Mouse (Mus musculus) midbrain, embryonic 13.5 days (tissue): ENCODE data around the gene Hoxc12. TPM values are rescaled to one million over a fixed set of nuclear protein-coding genes. Genes with fewer than 3 reads are reported as not detected.

Experiments used
- ATAC-seq: fragments of 200-750 bp; cut with Nextera tagmentation; 2 replicates; pipeline ENCODE4 v1.8.0; 2017; ENCODE audit warnings: mild to moderate bottlenecking, moderate TSS enrichment, moderate library complexity
- H3K27ac ChIP-seq: fragments of 300-500 bp; sonication (generic); 2 replicates; pipeline ENCODE4 v1.5.1; 2015; ENCODE audit warnings: inconsistent platforms, mild to moderate bottlenecking, moderate library complexity
- H3K27me3 ChIP-seq: fragments of 300-500 bp; sonication (generic); 2 replicates; pipeline ENCODE4 v1.6.1; 2015; ENCODE audit warnings: mild to moderate bottlenecking, inconsistent platforms
- H3K36me3 ChIP-seq: fragments of 300-500 bp; sonication (generic); 2 replicates; pipeline ENCODE4 v1.6.1; 2015; ENCODE audit warnings: mild to moderate bottlenecking, inconsistent platforms
- H3K4me1 ChIP-seq: fragments of 300-500 bp; sonication (generic); replicated peaks from 2 replicates; pipeline ENCODE4 v1.6.1; 2015; ENCODE audit warnings: inconsistent platforms
- H3K4me2 ChIP-seq: fragments of 300-500 bp; sonication (generic); replicated peaks from 2 replicates; pipeline ENCODE4 v1.6.1; 2015; ENCODE audit warnings: moderate library complexity, mild to moderate bottlenecking, inconsistent platforms
- H3K4me3 ChIP-seq: fragments of 300-500 bp; sonication (generic); replicated peaks from 2 replicates; pipeline ENCODE4 v1.5.1; 2015; ENCODE audit warnings: mild to moderate bottlenecking, inconsistent platforms
- H3K9ac ChIP-seq: fragments of 300-500 bp; sonication (generic); replicated peaks from 2 replicates; pipeline ENCODE4 v1.6.1; 2015; ENCODE audit warnings: mild to moderate bottlenecking, inconsistent platforms
- H3K9me3 ChIP-seq: fragments of 300-500 bp; sonication (generic); 2 replicates; pipeline ENCODE4 v1.6.1; 2016; ENCODE audit warnings: mild to moderate bottlenecking, inconsistent platforms
- WGBS: fragments of 180-500 bp; shearing (Covaris S2); methylation state at CpG from one replicate; pipeline ENCODE4 v1.1.7; 2015; 5-methylcytosine and 5-hydroxymethylcytosine counted together
- polyA plus RNA-seq: library from polyadenylated mRNA; unstranded; fragments of >200 nt; fragmentation: Nextera tagmentation; extraction: Ambion mirVana; gene quantifications from 2 replicates; pipeline ENCODE4 v1.2.1, GENCODE M21; 2015

Hoxc12 gene
- polyA plus RNA-seq, 1 experiment from 2014 or later: not detected

- H3K9ac ChIP-seq: no peak overlapping the region
- no peaks in the 10 kb centered on the region for H3K9me3 ChIP-seq
- no peak for ATAC-seq
- H3K4me2 ChIP-seq: no peak overlapping the region
- peaks cover 99% of the 10 kb centered on the region for H3K27me3 ChIP-seq
- 18% methylated on average over 1 of the region's 1 CpGs for WGBS
- H3K27ac ChIP-seq: no peak overlapping the region
- H3K4me1 ChIP-seq: peaks cover 5% of the 10 kb centered on the region
- H3K4me3 ChIP-seq: no peak overlapping the region
- H3K36me3 ChIP-seq: no peaks in the 10 kb centered on the region
These were observed 32.7 kb downstream of the Hoxc12 start for GRCm38 (mm10) chr15:102969296-102969695.

GRCm38 (mm10) chr15:102970740-102971139 is 34.2 kb downstream of the Hoxc12 start:
- Histone ChIP-seq H3K27me3 (peaks cover 99% of the 10 kb centered on the region), H3K4me2 (no peak overlapping the region), H3K36me3 (no peaks in the 10 kb centered on the region), H3K9ac (no peak overlapping the region), H3K27ac (no peak overlapping the region), H3K9me3 (no peaks in the 10 kb centered on the region), H3K4me1 (peaks cover 5% of the 10 kb centered on the region), H3K4me3 (no peak overlapping the region)
- under 1% methylated on average over 12 of the region's 12 CpGs for WGBS
- ATAC-seq: no peak

GRCm38 (mm10) chr15:102972254-102972653 is 35.7 kb downstream of the Hoxc12 start:
- WGBS: under 1% methylated on average over 21 of the region's 21 CpGs
- ATAC-seq: no peak
- Histone ChIP-seq H3K4me3 (no peak overlapping the region), H3K27ac (no peak overlapping the region), H3K9me3 (no peaks in the 10 kb centered on the region), H3K4me2 (no peak overlapping the region), H3K9ac (no peak overlapping the region), H3K27me3 (peaks cover 99% of the 10 kb centered on the region), H3K36me3 (no peaks in the 10 kb centered on the region), H3K4me1 (no peaks in the 10 kb centered on the region)

DNA sequence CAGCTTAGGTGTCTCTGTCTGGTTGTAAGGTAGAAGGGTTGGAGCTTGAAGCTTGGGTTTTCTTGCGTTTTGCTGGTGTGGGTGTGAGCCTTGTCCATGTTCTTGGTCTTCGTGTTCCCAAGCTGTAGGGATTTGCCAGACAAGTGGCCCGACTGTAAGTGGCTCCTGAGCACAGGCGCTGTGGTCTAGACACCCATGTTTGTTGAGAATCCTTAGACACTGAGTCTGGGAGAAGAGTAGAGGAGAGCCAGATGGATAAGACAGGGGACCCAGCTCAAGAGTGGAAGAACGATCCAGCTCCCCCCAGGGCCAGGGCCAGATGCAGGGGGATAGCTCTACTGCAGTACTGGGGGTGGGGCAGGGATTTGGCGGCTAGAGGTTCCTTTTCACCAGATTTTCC is 36.2 kb downstream of the Hoxc12 start:
- ATAC-seq: no peak
- H3K4me2 ChIP-seq: no peak overlapping the region
- no peak overlapping the region for H3K27ac ChIP-seq
- no peaks in the 10 kb centered on the region for H3K4me1 ChIP-seq
- no peak overlapping the region for H3K9ac ChIP-seq
- H3K36me3 ChIP-seq: no peaks in the 10 kb centered on the region
- 2% methylated on average over 6 of the region's 6 CpGs for WGBS
- H3K4me3 ChIP-seq: no peak overlapping the region
- H3K27me3 ChIP-seq: peaks cover 99% of the 10 kb centered on the region
- H3K9me3 ChIP-seq: no peaks in the 10 kb centered on the region

DNA sequence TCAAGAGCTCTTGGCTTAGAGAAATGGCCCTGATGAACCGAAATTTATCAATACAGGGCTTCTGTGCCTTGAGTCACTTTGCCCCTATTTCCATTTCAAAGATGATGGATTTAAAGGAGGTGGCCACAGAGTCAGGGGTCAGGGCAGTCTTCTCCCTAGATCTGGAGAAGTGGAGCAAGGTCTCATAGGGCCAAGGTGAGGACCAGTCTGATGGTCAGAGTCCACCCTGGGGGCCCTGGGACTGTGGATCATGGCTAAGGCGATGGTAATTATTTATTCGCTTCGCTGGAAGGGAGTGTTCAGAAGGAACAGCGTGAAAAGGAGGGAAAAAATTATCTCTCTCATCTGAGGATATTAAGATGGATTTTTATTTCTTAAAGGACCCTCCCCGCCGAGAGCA is 38.5 kb downstream of the Hoxc12 start:
- Histone ChIP-seq H3K9me3 (no peaks in the 10 kb centered on the region), H3K9ac (no peak overlapping the region), H3K27me3 (peaks cover 100% of the 10 kb centered on the region), H3K4me2 (no peak overlapping the region), H3K27ac (no peak overlapping the region), H3K4me3 (no peak overlapping the region), H3K4me1 (no peaks in the 10 kb centered on the region), H3K36me3 (no peaks in the 10 kb centered on the region)
- ATAC-seq: no peak
- WGBS: 5% methylated on average over 7 of the region's 7 CpGs

GRCm38 (mm10) chr15:102975688-102976111 is 39.1 kb downstream of the Hoxc12 start:
- Histone ChIP-seq H3K36me3 (no peaks in the 10 kb centered on the region), H3K4me3 (no peak overlapping the region), H3K4me2 (no peak overlapping the region), H3K27me3 (peaks cover 100% of the 10 kb centered on the region), H3K27ac (no peak overlapping the region), H3K9ac (no peak overlapping the region), H3K9me3 (no peaks in the 10 kb centered on the region), H3K4me1 (no peaks in the 10 kb centered on the region)
- under 1% methylated on average over 21 of the region's 21 CpGs for WGBS
- ATAC-seq: no peak

- no peak within 1 kb of the TSS for H3K4me2 ChIP-seq
- H3K4me3 ChIP-seq: no peak within 1 kb of the TSS
- H3K27ac ChIP-seq: no peak within 1 kb of the TSS
- ATAC-seq: no peak
- no peaks in the 10 kb centered on the region for H3K9me3 ChIP-seq
- no peaks in the 10 kb centered on the region for H3K4me1 ChIP-seq
- WGBS: 2% methylated on average over 17 of the region's 20 CpGs
- peaks cover 100% of the 10 kb centered on the region for H3K27me3 ChIP-seq
- no peaks in the 10 kb centered on the region for H3K36me3 ChIP-seq
- H3K9ac ChIP-seq: no peak within 1 kb of the TSS
These were observed 39.6 kb downstream of the Hoxc12 start, which contains the start of gene Hoxc9 for GRCm38 (mm10) chr15:102976171-102976570. Gene Hoxc9, plus strand, starts transcription at chr15:102976439.

GRCm38 (mm10) chr15:102976631-102977422 is 40.3 kb downstream of the Hoxc12 start:
- H3K9me3 ChIP-seq: no peaks in the 10 kb centered on the region
- H3K36me3 ChIP-seq: no peaks in the 10 kb centered on the region
- peaks cover 100% of the 10 kb centered on the region for H3K27me3 ChIP-seq
- under 1% methylated on average over 37 of the region's 37 CpGs for WGBS
- H3K27ac ChIP-seq: no peak overlapping the region
- no peak overlapping the region for H3K4me3 ChIP-seq
- no peak overlapping the region for H3K4me2 ChIP-seq
- no peak for ATAC-seq
- no peak overlapping the region for H3K9ac ChIP-seq
- H3K4me1 ChIP-seq: peaks cover 4% of the 10 kb centered on the region; the same call in 1 of the 2 replicates

DNA sequence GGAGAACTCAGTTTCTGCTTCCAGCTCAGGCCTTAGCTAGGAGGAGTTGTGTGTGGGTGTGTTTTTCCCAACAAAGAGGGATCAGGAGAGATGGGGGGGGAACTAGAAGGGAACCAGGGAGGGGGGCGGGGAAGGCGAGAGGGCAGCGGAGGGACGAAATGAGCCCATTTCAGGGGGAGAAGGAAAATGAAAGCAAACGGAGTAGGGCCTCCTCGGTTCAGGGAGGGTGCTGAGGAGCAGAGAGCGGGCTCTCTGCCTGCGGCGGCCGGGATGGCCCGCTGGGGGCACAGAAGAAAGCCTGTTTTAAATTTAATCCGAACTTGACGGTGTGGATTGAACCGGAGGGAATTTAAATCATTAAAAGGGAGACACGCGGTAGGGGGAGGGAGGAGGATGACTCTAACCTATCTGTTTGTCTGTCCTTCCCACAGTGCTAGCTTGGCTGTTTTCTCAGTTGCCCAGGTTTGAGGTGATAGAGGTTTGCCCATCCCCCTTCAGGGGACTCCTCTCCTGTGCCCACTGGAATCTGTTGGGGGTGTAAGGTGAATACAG is 40.9 kb downstream of the Hoxc12 start:
- ATAC-seq: no peak

GRCm38 (mm10) chr15:102978615-102979515 is 42.3 kb downstream of the Hoxc12 start:
- ATAC-seq: no peak
- Histone ChIP-seq H3K4me3 (no peak overlapping the region), H3K4me2 (no peak overlapping the region), H3K9ac (no peak overlapping the region), H3K9me3 (no peaks in the 10 kb centered on the region), H3K4me1 (peaks cover 7% of the 10 kb centered on the region; the same call in 1 of the 2 replicates), H3K27me3 (peaks cover 100% of the 10 kb centered on the region), H3K36me3 (no peaks in the 10 kb centered on the region), H3K27ac (no peak overlapping the region)
- 2% methylated on average over 13 of the region's 13 CpGs for WGBS

More for the DNA sequence above, 40.9 kb downstream of the Hoxc12 start:
- H3K27ac ChIP-seq: no peak overlapping the region
- H3K4me1 ChIP-seq: peaks cover 7% of the 10 kb centered on the region; the same call in 1 of the 2 replicates
- no peak overlapping the region for H3K4me3 ChIP-seq
- no peak overlapping the region for H3K9ac ChIP-seq
- WGBS: under 1% methylated on average over 16 of the region's 16 CpGs
- no peak overlapping the region for H3K4me2 ChIP-seq
- peaks cover 100% of the 10 kb centered on the region for H3K27me3 ChIP-seq
- H3K36me3 ChIP-seq: no peaks in the 10 kb centered on the region
- H3K9me3 ChIP-seq: no peaks in the 10 kb centered on the region

GRCm38 (mm10) chr15:102979936-102980335 is 43.4 kb downstream of the Hoxc12 start:
- no peaks in the 10 kb centered on the region for H3K36me3 ChIP-seq
- H3K4me1 ChIP-seq: peaks cover 7% of the 10 kb centered on the region; the same call in 1 of the 2 replicates
- no peaks in the 10 kb centered on the region for H3K9me3 ChIP-seq
- no peak for ATAC-seq
- H3K27me3 ChIP-seq: peaks cover 100% of the 10 kb centered on the region
- H3K4me2 ChIP-seq: no peak overlapping the region
- no peak overlapping the region for H3K4me3 ChIP-seq
- WGBS: 0% methylated on average over 1 of the region's 1 CpGs
- no peak overlapping the region for H3K9ac ChIP-seq
- no peak overlapping the region for H3K27ac ChIP-seq

DNA sequence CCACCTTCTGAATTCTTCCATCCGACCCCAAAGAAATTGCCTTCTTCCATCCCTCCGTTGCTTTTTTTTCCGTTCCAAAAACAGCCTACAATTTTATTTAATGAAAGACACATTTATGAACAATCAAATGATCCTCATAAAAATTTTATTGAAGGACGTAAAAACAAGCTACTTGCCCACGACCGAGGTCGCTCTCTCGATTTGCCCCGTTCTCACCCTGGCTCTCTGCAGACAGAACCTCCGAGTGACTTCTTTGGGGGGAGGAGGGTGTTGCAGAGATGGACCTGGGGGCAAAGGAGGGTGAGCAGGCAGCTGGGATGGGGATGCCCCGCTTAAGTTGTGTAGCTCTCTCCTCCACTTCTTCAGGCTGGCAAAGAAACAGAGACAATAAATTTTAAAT is 43.8 kb downstream of the Hoxc12 start:
- H3K36me3 ChIP-seq: no peaks in the 10 kb centered on the region
- WGBS: 4% methylated on average over 11 of the region's 11 CpGs

More for the DNA sequence above, 43.8 kb downstream of the Hoxc12 start:
- Histone ChIP-seq H3K27ac (no peak overlapping the region), H3K27me3 (peaks cover 100% of the 10 kb centered on the region), H3K9me3 (no peaks in the 10 kb centered on the region), H3K4me1 (peaks cover 7% of the 10 kb centered on the region; the same call in 1 of the 2 replicates), H3K9ac (no peak overlapping the region), H3K4me3 (no peak overlapping the region), H3K4me2 (no peak overlapping the region)
- ATAC-seq: no peak
